Mouse (Mus musculus) adrenal gland, adult (tissue): ENCODE measurements around the gene Rabif.
"Not testable (repeated sequence)": the region's sequence is repeated elsewhere in the genome, so short reads cannot be mapped to it uniquely, and the experiment has no call there.

Source experiments
- DNase-seq, 2 experiments: peaks; one replicate each; pipeline ENCODE4 v3.0.0; 2022 to 2023; ENCODE audit warnings: low spot score in 1 of 2; ENCODE audit not compliant: inconsistent age in 2 of 2

The Rabif gene

GRCm38 (mm10) chr1:134494428-134495215 lies at the start of gene Rabif:
Gene Rabif (plus strand): TSS chr1:134494648.
- DNase-seq: peak; percentile 99 to 100

- DNase-seq: peak in 1 of 2 experiments; percentile 61
Measured at GRCm38 (mm10) chr1:134445418-134445817, 49.0 kb upstream of the Rabif start.

GRCm38 (mm10) chr1:134448537-134448936 lies 45.9 kb upstream of the Rabif start:
- DNase-seq: not testable (repeated sequence)

- DNase-seq: peak in 1 of 2 experiments; percentile 36
Measured at GRCm38 (mm10) chr1:134450201-134450600, 44.2 kb upstream of the Rabif start.

GRCm38 (mm10) chr1:134450986-134451385 lies 43.5 kb upstream of the Rabif start:
- DNase-seq: peak; percentile 40 to 84

GRCm38 (mm10) chr1:134454904-134455824 lies 39.3 kb upstream of the Rabif start, which contains the start of gene Klhl12:
Gene Klhl12 (plus strand): TSS chr1:134455531.
- peak; percentile 93 to 99 for DNase-seq

GRCm38 (mm10) chr1:134456060-134456459 lies 38.4 kb upstream of the Rabif start:
- DNase-seq: no peak

- DNase-seq: peak in 1 of 2 experiments; percentile 23
Measured at GRCm38 (mm10) chr1:134458139-134458727, 36.2 kb upstream of the Rabif start.

- DNase-seq: no peak
Measured at GRCm38 (mm10) chr1:134460294-134461284, 33.9 kb upstream of the Rabif start.

- no peak for DNase-seq
Measured at GRCm38 (mm10) chr1:134484623-134485022, 9.8 kb upstream of the Rabif start.

- peak in 1 of 2 experiments; percentile 78 for DNase-seq
Measured at GRCm38 (mm10) chr1:134490903-134491801, 3.3 kb upstream of the Rabif start.

GRCm38 (mm10) chr1:134492276-134492675 lies 2.2 kb upstream of the Rabif start:
- DNase-seq: no peak

GRCm38 (mm10) chr1:134493496-134493895 lies 952 bp upstream of the Rabif start:
- peak in 1 of 2 experiments; percentile 42 for DNase-seq

GRCm38 (mm10) chr1:134493956-134494355 lies 492 bp upstream of the Rabif start:
- DNase-seq: no peak

- no peak for DNase-seq
Measured at GRCm38 (mm10) chr1:134495216-134495539, 730 bp downstream of the Rabif start.

- peak; percentile 57 to 81 for DNase-seq
Measured at GRCm38 (mm10) chr1:134495991-134496390, 1.5 kb downstream of the Rabif start.

GRCm38 (mm10) chr1:134500916-134501315 lies 6.5 kb downstream of the Rabif start:
- no peak for DNase-seq

- DNase-seq: peak; percentile 72 to 81
Measured at GRCm38 (mm10) chr1:134506201-134506600, 11.8 kb downstream of the Rabif start.

- no peak for DNase-seq
Measured at GRCm38 (mm10) chr1:134510018-134510417, 15.6 kb downstream of the Rabif start.
